Mouse (Mus musculus) heart, postnatal 25 days (tissue): Measurements from ENCODE around the gene Inpp4b. TPM values are rescaled to one million over a fixed set of nuclear protein-coding genes. Genes with fewer than 3 reads are reported as not detected.

ENCODE experiments used
- DNase-seq: peaks from one replicate; pipeline ENCODE4 v3.0.0; 2022; ENCODE audit warnings: low spot score
- intact Hi-C: fragments of 180-260 bp; cut with DNase I; formaldehyde crosslinking; loops from one replicate; pipeline ENCODE4 v1.15.1; 2025
- total RNA-seq, 2 experiments: library from RNA; stranded (reverse); gene quantifications; 2 replicates each; pipeline ENCODE4 v1.2.3; 2021

Inpp4b gene
- total RNA-seq, 2 experiments from 2014 or later, result 74.5 to 77.8 TPM

GRCm38 (mm10) chr8:81639820-81640219, 297.5 kb downstream of the Inpp4b start:
- intact Hi-C loops, result no loop called here
- no peak for DNase-seq

GRCm38 (mm10) chr8:81643030-81643429, 300.7 kb downstream of the Inpp4b start:
- no peak for DNase-seq
- intact Hi-C loops, result no loop called here

GRCm38 (mm10) chr8:81692167-81692566, 349.8 kb downstream of the Inpp4b start:
- DNase-seq, result no peak
- intact Hi-C loops, result no loop called here

- intact Hi-C loops, result no loop called here
- DNase-seq, result no peak
Observed at GRCm38 (mm10) chr8:81694893-81695292, 352.5 kb downstream of the Inpp4b start.

GRCm38 (mm10) chr8:81702038-81702437, 359.7 kb downstream of the Inpp4b start:
- intact Hi-C loops, result no loop called here

GRCm38 (mm10) chr8:81703571-81704365, 361.4 kb downstream of the Inpp4b start:
- no peak for DNase-seq
- intact Hi-C loops, result no loop called here

More at GRCm38 (mm10) chr8:81702038-81702437, 359.7 kb downstream of the Inpp4b start:
- DNase-seq, result no peak

- no peak for DNase-seq
- intact Hi-C loops, result no loop called here
Observed at GRCm38 (mm10) chr8:81707436-81707835, 365.1 kb downstream of the Inpp4b start.

GRCm38 (mm10) chr8:81731332-81731731, 389.0 kb downstream of the Inpp4b start:
- no peak for DNase-seq
- intact Hi-C loops, result no loop called here

GRCm38 (mm10) chr8:81735655-81736054, 393.3 kb downstream of the Inpp4b start:
- intact Hi-C loops, result no loop called here
- DNase-seq, result no peak

GRCm38 (mm10) chr8:81736103-81736502, 393.7 kb downstream of the Inpp4b start:
- intact Hi-C loops, result no loop called here
- DNase-seq, result no peak

GRCm38 (mm10) chr8:81742588-81742987, 400.2 kb downstream of the Inpp4b start:
- intact Hi-C loops, result no loop called here
- no peak for DNase-seq

GRCm38 (mm10) chr8:81743040-81743439, 400.7 kb downstream of the Inpp4b start:
- intact Hi-C loops, result no loop called here
- no peak for DNase-seq

GRCm38 (mm10) chr8:81745439-81745838, 403.1 kb downstream of the Inpp4b start:
- DNase-seq, result no peak
- intact Hi-C loops, result no loop called here

- intact Hi-C loops, result no loop called here
- DNase-seq, result no peak
Observed at GRCm38 (mm10) chr8:81751159-81751558, 408.8 kb downstream of the Inpp4b start.

GRCm38 (mm10) chr8:81756663-81757062, 414.3 kb downstream of the Inpp4b start:
- DNase-seq, result no peak
- intact Hi-C loops, result no loop called here

- intact Hi-C loops, result no loop called here
- no peak for DNase-seq
Observed at GRCm38 (mm10) chr8:81757580-81758144, 415.3 kb downstream of the Inpp4b start.

GRCm38 (mm10) chr8:81761466-81761865, 419.1 kb downstream of the Inpp4b start:
- intact Hi-C loops, result no loop called here
- DNase-seq, result no peak

GRCm38 (mm10) chr8:81766033-81766432, 423.7 kb downstream of the Inpp4b start:
- DNase-seq, result no peak
- intact Hi-C loops, result no loop called here

GRCm38 (mm10) chr8:81767411-81768312, 425.3 kb downstream of the Inpp4b start:
- no peak for DNase-seq
- intact Hi-C loops, result no loop called here

GRCm38 (mm10) chr8:81768313-81768675, 425.9 kb downstream of the Inpp4b start:
- intact Hi-C loops, result no loop called here
- no peak for DNase-seq
